Mouse (Mus musculus): ENCODE data around the gene Olfr747. TPM values are rescaled to one million over a fixed set of nuclear protein-coding genes. Genes with fewer than 3 reads are reported as not detected.
"Not testable (repeated sequence)": the region's sequence is repeated elsewhere in the genome, so short reads cannot be mapped to it uniquely, and the experiment has no call there.

Gene Olfr747
- polyA plus RNA-seq (2016; fragmentation: Nextera tagmentation; extraction: Ambion mirVana) = not detected in 2 replicates

GRCm38 (mm10) chr14:50693106-50693505, at the start of gene Olfr747:
TSS of gene Olfr747 (minus strand) at chr14:50693206.
- Histone ChIP-seq H3K4me2 (replicated peaks) (no peak within 1 kb of the TSS), H3K4me1 (no peaks in the 10 kb centered on the region), H3K9ac (no peak within 1 kb of the TSS), H3K4me3 (no peak within 1 kb of the TSS), H3K36me3 (no peaks in the 10 kb centered on the region), H3K9me3 (no peaks in the 10 kb centered on the region), H3K27me3 (replicated peaks) (no peaks in the 10 kb centered on the region), H3K27ac (no peak within 1 kb of the TSS)
- 94% methylated on average over 3 of the region's 3 CpGs for WGBS
- no peak for ATAC-seq (ENCODE audit: low FRiP score, low read depth)

GRCm38 (mm10) chr14:50741584-50741983, 48.6 kb upstream of the Olfr747 start:
- H3K27me3 ChIP-seq (replicated peaks) = no peaks in the 10 kb centered on the region
- ATAC-seq (ENCODE audit: low FRiP score, low read depth) = no peak
- H3K9ac ChIP-seq = no peak overlapping the region
- no peaks in the 10 kb centered on the region for H3K36me3 ChIP-seq
- H3K4me3 ChIP-seq = no peak overlapping the region
- 76% methylated on average over 2 of the region's 2 CpGs for WGBS
- H3K4me1 ChIP-seq = no peaks in the 10 kb centered on the region
- H3K27ac ChIP-seq = no peak overlapping the region
- no peaks in the 10 kb centered on the region for H3K9me3 ChIP-seq
- H3K4me2 ChIP-seq (replicated peaks) = no peak overlapping the region

- Histone ChIP-seq H3K9ac (no peak overlapping the region), H3K4me3 (no peak overlapping the region), H3K9me3 (no peaks in the 10 kb centered on the region), H3K4me1 (no peaks in the 10 kb centered on the region), H3K27ac (no peak overlapping the region), H3K27me3 (replicated peaks) (no peaks in the 10 kb centered on the region), H3K36me3 (no peaks in the 10 kb centered on the region), H3K4me2 (replicated peaks) (no peak overlapping the region)
- WGBS = 74% methylated on average over 2 of the region's 2 CpGs
- no peak for ATAC-seq (ENCODE audit: low FRiP score, low read depth)
Measured at GRCm38 (mm10) chr14:50740334-50740733, 47.3 kb upstream of the Olfr747 start.

GRCm38 (mm10) chr14:50722371-50722770, 29.4 kb upstream of the Olfr747 start:
- H3K9ac ChIP-seq = not testable (repeated sequence)

GRCm38 (mm10) chr14:50719875-50720274, 26.9 kb upstream of the Olfr747 start:
- 93% methylated on average over 15 of the region's 15 CpGs for WGBS
- not testable (repeated sequence) for H3K4me1 ChIP-seq; H3K27me3 ChIP-seq (replicated peaks); H3K9ac ChIP-seq; ATAC-seq (ENCODE audit: low FRiP score, low read depth); H3K4me3 ChIP-seq; H3K4me2 ChIP-seq (replicated peaks); H3K36me3 ChIP-seq; H3K27ac ChIP-seq; H3K9me3 ChIP-seq

More at GRCm38 (mm10) chr14:50722371-50722770, 29.4 kb upstream of the Olfr747 start:
- not testable (repeated sequence) for H3K4me1 ChIP-seq; H3K4me3 ChIP-seq; H3K27me3 ChIP-seq (replicated peaks); ATAC-seq (ENCODE audit: low FRiP score, low read depth); H3K36me3 ChIP-seq; H3K27ac ChIP-seq; H3K9me3 ChIP-seq; H3K4me2 ChIP-seq (replicated peaks)
- WGBS = 83% methylated on average over 4 of the region's 4 CpGs

GRCm38 (mm10) chr14:50707073-50707472, 14.1 kb upstream of the Olfr747 start, which contains the start of gene Olfr748:
TSS of gene Olfr748 (plus strand) at chr14:50707373.
- no peak within 1 kb of the TSS for H3K9ac ChIP-seq
- H3K4me1 ChIP-seq = no peaks in the 10 kb centered on the region
- no peaks in the 10 kb centered on the region for H3K9me3 ChIP-seq
- H3K27me3 ChIP-seq (replicated peaks) = no peaks in the 10 kb centered on the region
- no peak within 1 kb of the TSS for H3K27ac ChIP-seq
- H3K4me3 ChIP-seq = no peak within 1 kb of the TSS
- WGBS = 73% methylated on average over 1 of the region's 1 CpGs
- no peak for ATAC-seq (ENCODE audit: low FRiP score, low read depth)
- no peaks in the 10 kb centered on the region for H3K36me3 ChIP-seq
- no peak within 1 kb of the TSS for H3K4me2 ChIP-seq (replicated peaks)

GRCm38 (mm10) chr14:50646783-50647182, 46.2 kb downstream of the Olfr747 start, which contains the start of gene Olfr746:
TSS of gene Olfr746 (plus strand) at chr14:50647083.
- no peaks in the 10 kb centered on the region for H3K9me3 ChIP-seq
- no peak for ATAC-seq (ENCODE audit: low FRiP score, low read depth)
- H3K27ac ChIP-seq = no peak within 1 kb of the TSS
- no peaks in the 10 kb centered on the region for H3K4me1 ChIP-seq
- H3K36me3 ChIP-seq = no peaks in the 10 kb centered on the region
- H3K9ac ChIP-seq = no peak within 1 kb of the TSS
- no peak within 1 kb of the TSS for H3K4me3 ChIP-seq
- no peaks in the 10 kb centered on the region for H3K27me3 ChIP-seq (replicated peaks)
- no peak within 1 kb of the TSS for H3K4me2 ChIP-seq (replicated peaks)

GRCm38 (mm10) chr14:50639088-50639487, 53.9 kb downstream of the Olfr747 start, which contains the start of gene Olfr745:
TSS of gene Olfr745 (plus strand) at chr14:50639388.
- no peak within 1 kb of the TSS for H3K27ac ChIP-seq
- WGBS = 95% methylated on average over 2 of the region's 2 CpGs
- H3K4me1 ChIP-seq = no peaks in the 10 kb centered on the region

More at GRCm38 (mm10) chr14:50639088-50639487, 53.9 kb downstream of the Olfr747 start, which contains the start of gene Olfr745:
- no peak within 1 kb of the TSS for H3K4me3 ChIP-seq
- no peaks in the 10 kb centered on the region for H3K36me3 ChIP-seq
- H3K4me2 ChIP-seq (replicated peaks) = no peak within 1 kb of the TSS
- H3K27me3 ChIP-seq (replicated peaks) = no peaks in the 10 kb centered on the region
- H3K9me3 ChIP-seq = no peaks in the 10 kb centered on the region
- H3K9ac ChIP-seq = no peak within 1 kb of the TSS
- ATAC-seq (ENCODE audit: low FRiP score, low read depth) = no peak

Other genes starting within 250 kb of the Olfr747 start
- not detected in 2 replicates for gene Olfr740, start 247.7 kb downstream of the Olfr747 start, polyA plus RNA-seq (2016; fragmentation: Nextera tagmentation; extraction: Ambion mirVana)
- not detected in 2 replicates for gene Olfr741, start 220.5 kb downstream of the Olfr747 start, polyA plus RNA-seq (2016; fragmentation: Nextera tagmentation; extraction: Ambion mirVana)
- gene Olfr742, start 189.6 kb downstream of the Olfr747 start, polyA plus RNA-seq (2016; fragmentation: Nextera tagmentation; extraction: Ambion mirVana) = not detected in 2 replicates
- not detected in 2 replicates for gene Olfr743, start 171.4 kb downstream of the Olfr747 start, polyA plus RNA-seq (2016; fragmentation: Nextera tagmentation; extraction: Ambion mirVana)
- gene Olfr744, start 78.3 kb downstream of the Olfr747 start, polyA plus RNA-seq (2016; fragmentation: Nextera tagmentation; extraction: Ambion mirVana) = not detected in 2 replicates
- gene Olfr745, start 53.8 kb downstream of the Olfr747 start, polyA plus RNA-seq (2016; fragmentation: Nextera tagmentation; extraction: Ambion mirVana) = not detected in 2 replicates
- not detected in 2 replicates for gene Olfr746, start 46.1 kb downstream of the Olfr747 start, polyA plus RNA-seq (2016; fragmentation: Nextera tagmentation; extraction: Ambion mirVana)
- not detected in 2 replicates for gene Olfr748, start 14.2 kb upstream of the Olfr747 start, polyA plus RNA-seq (2016; fragmentation: Nextera tagmentation; extraction: Ambion mirVana)
- gene Olfr749, start 51.9 kb upstream of the Olfr747 start, polyA plus RNA-seq (2016; fragmentation: Nextera tagmentation; extraction: Ambion mirVana) = not detected in 2 replicates
- 102 and 110 TPM in 2 replicates for gene Ttc5, start 92.3 kb upstream of the Olfr747 start, polyA plus RNA-seq (2016; fragmentation: Nextera tagmentation; extraction: Ambion mirVana)
- gene Ccnb1ip1, start 114.5 kb upstream of the Olfr747 start, polyA plus RNA-seq (2016; fragmentation: Nextera tagmentation; extraction: Ambion mirVana) = not detected in 2 replicates
- gene Parp2, start 114.6 kb upstream of the Olfr747 start, polyA plus RNA-seq (2016; fragmentation: Nextera tagmentation; extraction: Ambion mirVana) = 51.3 and 58.6 TPM in 2 replicates
- 5.8 and 5.9 TPM in 2 replicates for gene Tep1, start 177.4 kb upstream of the Olfr747 start, polyA plus RNA-seq (2016; fragmentation: Nextera tagmentation; extraction: Ambion mirVana)
- gene Klhl33, start 204.3 kb upstream of the Olfr747 start, polyA plus RNA-seq (2016; fragmentation: Nextera tagmentation; extraction: Ambion mirVana) = 0.47 and 0.81 TPM in 2 replicates
- 120 and 129 TPM in 2 replicates for gene Osgep, start 231.7 kb upstream of the Olfr747 start, polyA plus RNA-seq (2016; fragmentation: Nextera tagmentation; extraction: Ambion mirVana)
- 272 and 279 TPM in 2 replicates for gene Apex1, start 231.8 kb upstream of the Olfr747 start, polyA plus RNA-seq (2016; fragmentation: Nextera tagmentation; extraction: Ambion mirVana)
- 80.0 and 87.1 TPM in 2 replicates for gene Pip4p1, start 237.7 kb upstream of the Olfr747 start, polyA plus RNA-seq (2016; fragmentation: Nextera tagmentation; extraction: Ambion mirVana)
- gene Pnp, start 237.9 kb upstream of the Olfr747 start, polyA plus RNA-seq (2016; fragmentation: Nextera tagmentation; extraction: Ambion mirVana) = 38.6 and 39.9 TPM in 2 replicates

All from neural tube, embryonic 12.5 days (tissue).